Mouse (Mus musculus): ENCODE measurements around the gene Eef1a1. TPM values are rescaled to one million over a fixed set of nuclear protein-coding genes. Genes with fewer than 3 reads are reported as not detected.
A peak's percentile ranks its signal among the peaks of the same experiment; 100 is the strongest.
"Not testable (repeated sequence)": the region's sequence is repeated elsewhere in the genome, so short reads cannot be mapped to it uniquely, and the experiment has no call there.

Gene Eef1a1
- polyA plus RNA-seq, 1 experiment from 2014 or later: 4,240 TPM

DNA sequence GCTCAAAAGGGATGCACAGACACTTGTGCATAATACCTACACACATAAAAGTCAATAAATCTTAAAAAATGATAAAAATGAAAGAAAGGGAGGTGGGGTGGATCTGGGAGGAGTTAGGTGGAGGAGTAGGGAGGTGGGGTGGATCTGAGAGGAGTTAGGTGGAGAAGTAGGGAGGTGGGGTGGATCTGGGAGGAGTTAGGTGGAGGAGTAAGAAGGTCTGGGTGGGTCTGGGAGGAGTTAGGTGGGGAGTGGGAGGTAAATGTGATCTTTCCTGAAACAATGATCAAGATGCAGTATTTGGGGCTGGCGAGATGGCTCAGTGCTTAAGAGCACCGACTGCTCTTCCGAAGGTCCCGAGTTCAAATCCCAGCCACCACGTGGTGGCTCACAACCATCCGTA lies 16.3 kb upstream of the Eef1a1 start:
- 88% methylated on average over 6 of the region's 6 CpGs for WGBS
- ATAC-seq (ENCODE audit: insufficient read depth, low FRiP score, low read depth): no peak
- Histone ChIP-seq H3K4me2 (no peak overlapping the region), H3K4me1 (no peaks in the 10 kb centered on the region), H3K27ac (no peak overlapping the region), H3K36me3 (no peaks in the 10 kb centered on the region), H3K9ac (no peak overlapping the region), H3K9me3 (no peaks in the 10 kb centered on the region), H3K27me3 (replicated peaks) (no peaks in the 10 kb centered on the region), H3K4me3 (replicated peaks) (no peak overlapping the region)

DNA sequence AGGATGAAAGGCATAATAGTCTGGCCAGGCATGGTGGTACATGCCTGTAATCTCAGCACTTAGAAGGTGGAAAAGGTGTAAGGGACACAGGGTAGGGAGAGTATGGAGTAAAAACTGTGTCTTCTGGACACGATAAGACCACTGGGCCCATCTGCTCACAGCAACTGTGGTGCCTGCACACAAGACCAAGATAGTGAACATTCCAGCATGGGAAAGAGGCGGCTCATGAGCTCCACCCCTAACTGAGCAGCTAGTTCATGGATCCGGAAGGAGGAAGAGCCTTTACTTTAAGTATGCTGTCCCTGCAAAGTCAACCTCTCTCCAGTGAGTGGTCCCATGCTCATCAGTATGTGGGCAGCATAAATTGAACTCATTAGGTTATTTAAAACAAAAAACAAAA lies 15.7 kb upstream of the Eef1a1 start:
- H3K36me3 ChIP-seq: no peaks in the 10 kb centered on the region
- H3K4me2 ChIP-seq: no peak overlapping the region
- H3K27ac ChIP-seq: no peak overlapping the region

DNA sequence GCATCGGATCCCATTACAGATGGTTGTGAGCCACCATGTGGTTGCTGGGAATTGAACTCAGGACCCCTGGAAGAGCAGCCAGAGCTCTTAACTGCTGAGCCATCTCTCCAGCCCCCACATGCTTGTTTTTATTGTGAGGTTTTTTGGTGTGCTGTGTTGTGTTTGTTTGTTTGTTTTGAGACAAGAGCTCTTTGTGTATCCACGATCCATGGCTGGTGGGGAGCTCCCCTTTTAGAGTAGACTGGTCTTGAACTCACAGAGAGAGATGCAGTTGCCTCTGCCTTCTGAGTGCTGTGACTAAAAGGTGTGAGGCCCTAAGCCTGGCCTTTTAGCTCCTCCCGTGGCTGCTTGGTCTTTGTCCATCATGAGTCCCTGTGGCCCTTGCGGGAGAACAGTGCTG lies 15.2 kb upstream of the Eef1a1 start:
- no peaks in the 10 kb centered on the region for H3K4me1 ChIP-seq
- H3K27me3 ChIP-seq (replicated peaks): no peaks in the 10 kb centered on the region
- H3K36me3 ChIP-seq: no peaks in the 10 kb centered on the region
- H3K9ac ChIP-seq: no peak overlapping the region
- H3K9me3 ChIP-seq: no peaks in the 10 kb centered on the region
- ATAC-seq (ENCODE audit: insufficient read depth, low FRiP score, low read depth): no peak
- H3K4me3 ChIP-seq (replicated peaks): no peak overlapping the region
- no peak overlapping the region for H3K4me2 ChIP-seq
- 81% methylated on average over 4 of the region's 4 CpGs for WGBS
- H3K27ac ChIP-seq: no peak overlapping the region

More for the DNA sequence above, 15.7 kb upstream of the Eef1a1 start:
- Histone ChIP-seq H3K9me3 (no peaks in the 10 kb centered on the region), H3K9ac (no peak overlapping the region), H3K4me3 (replicated peaks) (no peak overlapping the region), H3K27me3 (replicated peaks) (no peaks in the 10 kb centered on the region), H3K4me1 (no peaks in the 10 kb centered on the region)
- WGBS: 73% methylated on average over 3 of the region's 3 CpGs
- ATAC-seq (ENCODE audit: insufficient read depth, low FRiP score, low read depth): no peak

DNA sequence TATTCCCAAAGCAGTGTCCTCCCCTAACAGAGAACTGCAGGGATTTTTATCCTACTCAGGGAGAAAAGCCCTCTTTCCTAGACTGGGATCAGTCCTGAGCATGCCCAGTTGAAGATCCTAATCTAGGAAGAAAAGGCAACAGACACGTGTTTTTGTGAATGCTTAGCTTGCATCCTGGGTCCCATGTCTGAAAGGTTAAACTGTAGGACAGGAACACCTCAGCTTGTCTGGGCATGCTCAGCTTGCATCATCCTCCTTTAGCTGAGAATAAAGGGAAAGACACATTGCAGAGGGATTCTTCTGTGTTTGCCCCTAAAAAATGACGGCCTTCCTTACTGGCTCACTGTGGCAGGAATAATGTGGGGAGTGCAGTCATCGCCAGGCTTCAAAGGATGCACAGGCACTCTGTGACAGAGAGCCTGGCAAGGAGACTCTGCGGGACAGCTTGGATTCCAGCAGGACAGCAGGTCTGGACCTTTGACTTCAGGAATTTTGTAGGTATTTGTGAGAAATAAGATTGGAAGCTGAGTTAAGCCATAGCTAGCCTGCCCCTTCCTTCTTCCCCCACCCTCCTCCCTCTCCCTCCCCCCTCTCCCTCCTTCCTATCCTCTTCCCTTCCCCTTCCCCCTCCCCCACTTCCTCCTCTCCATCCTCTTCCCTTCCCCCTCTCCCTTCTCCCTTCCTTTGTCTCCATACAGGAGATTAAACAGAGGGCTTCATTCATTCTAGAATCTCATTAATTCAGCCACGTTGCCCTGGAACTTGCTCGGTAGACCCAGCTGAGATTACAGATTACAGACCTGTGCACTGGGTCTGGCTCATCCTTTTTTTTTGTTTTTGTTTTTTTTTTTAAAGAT lies 14.5 kb upstream of the Eef1a1 start:
- H3K36me3 ChIP-seq: no peaks in the 10 kb centered on the region
- H3K9ac ChIP-seq: no peak overlapping the region
- peak overlapping the region; percentile 40; the same call in 1 of the 2 replicates for H3K27ac ChIP-seq
- H3K4me3 ChIP-seq (replicated peaks): no peak overlapping the region
- no peak for ATAC-seq (ENCODE audit: insufficient read depth, low FRiP score, low read depth)
- WGBS: 21% methylated on average over 6 of the region's 6 CpGs
- no peaks in the 10 kb centered on the region for H3K27me3 ChIP-seq (replicated peaks)
- 0 out of 2 replicates have a peak overlapping the region, but pooled peaks have one; percentile 3 for H3K4me2 ChIP-seq
- H3K9me3 ChIP-seq: no peaks in the 10 kb centered on the region
- no peaks in the 10 kb centered on the region for H3K4me1 ChIP-seq

DNA sequence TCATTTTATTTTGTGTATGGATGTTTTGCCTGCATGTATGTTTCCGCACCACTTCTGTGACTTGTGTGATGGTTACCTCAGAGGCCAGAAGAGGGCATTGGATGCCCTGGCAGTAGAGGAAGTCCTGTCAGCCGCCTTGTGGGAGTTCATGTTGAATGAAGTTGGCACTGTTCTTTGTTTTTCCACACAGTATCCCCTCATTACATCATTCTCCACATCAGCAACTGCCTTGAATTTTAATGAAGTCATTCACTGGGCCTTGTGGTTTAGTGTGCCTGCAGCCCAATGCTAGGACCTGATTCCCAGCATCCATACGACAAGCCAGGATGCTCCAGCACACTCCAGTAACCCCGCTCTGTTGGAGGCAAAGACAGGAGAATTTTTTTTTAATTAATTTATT lies 12.3 kb upstream of the Eef1a1 start:
- H3K4me3 ChIP-seq (replicated peaks): no peak overlapping the region
- 82% methylated on average over 4 of the region's 4 CpGs for WGBS
- no peak overlapping the region for H3K4me2 ChIP-seq
- no peak overlapping the region for H3K27ac ChIP-seq
- H3K27me3 ChIP-seq (replicated peaks): no peaks in the 10 kb centered on the region
- H3K4me1 ChIP-seq: no peaks in the 10 kb centered on the region
- ATAC-seq (ENCODE audit: insufficient read depth, low FRiP score, low read depth): no peak
- H3K9ac ChIP-seq: no peak overlapping the region
- H3K9me3 ChIP-seq: no peaks in the 10 kb centered on the region
- no peaks in the 10 kb centered on the region for H3K36me3 ChIP-seq

DNA sequence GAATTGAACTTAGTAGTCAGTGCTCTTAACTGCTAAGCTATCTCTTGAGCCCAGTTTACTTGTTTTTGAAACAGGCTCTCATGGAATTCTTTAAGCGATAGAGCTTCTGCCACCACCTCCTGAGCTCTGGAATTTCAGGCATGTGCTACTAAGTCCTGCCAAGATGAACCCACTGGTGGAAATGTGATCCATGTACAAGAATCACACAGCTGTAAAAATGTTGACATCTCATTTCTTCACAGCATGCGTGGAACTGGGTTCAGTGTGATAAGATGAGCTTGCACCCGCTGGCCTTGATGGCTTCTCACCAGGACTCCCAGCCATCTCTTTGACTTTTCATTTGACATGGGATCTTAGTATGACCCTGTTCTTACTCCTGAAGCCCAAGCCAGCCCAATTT lies 11.4 kb upstream of the Eef1a1 start:
- WGBS: 69% methylated on average over 3 of the region's 3 CpGs
- Histone ChIP-seq H3K4me2 (no peak overlapping the region), H3K27ac (no peak overlapping the region)

DNA sequence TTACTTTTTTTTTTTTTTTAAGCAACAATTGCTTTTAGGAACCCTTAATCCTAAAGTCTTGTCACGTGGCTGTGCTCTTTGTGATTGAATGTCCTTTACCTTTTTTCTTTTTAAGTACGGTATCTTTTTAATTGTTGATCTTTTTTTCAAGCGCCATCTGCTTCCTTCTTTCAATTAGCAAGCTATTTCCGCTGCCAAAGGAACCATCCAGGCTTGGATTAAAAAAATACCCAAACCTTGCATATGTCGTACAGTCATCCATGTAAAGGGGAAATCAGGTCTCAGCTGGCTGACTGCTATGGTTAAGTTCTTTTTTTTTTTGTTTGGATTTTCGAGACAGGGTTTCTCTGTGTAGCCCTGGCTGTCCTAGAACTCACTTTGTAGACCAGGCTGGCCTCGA lies 4.2 kb upstream of the Eef1a1 start:
- no peak overlapping the region for H3K9ac ChIP-seq
- no peak overlapping the region for H3K27ac ChIP-seq
- H3K4me2 ChIP-seq: no peak overlapping the region
- H3K4me1 ChIP-seq: no peaks in the 10 kb centered on the region
- 86% methylated on average over 7 of the region's 7 CpGs for WGBS
- H3K4me3 ChIP-seq (replicated peaks): no peak overlapping the region
- no peaks in the 10 kb centered on the region for H3K27me3 ChIP-seq (replicated peaks)
- H3K36me3 ChIP-seq: no peaks in the 10 kb centered on the region
- no peaks in the 10 kb centered on the region for H3K9me3 ChIP-seq
- ATAC-seq (ENCODE audit: insufficient read depth, low FRiP score, low read depth): no peak

More for the DNA sequence above, 11.4 kb upstream of the Eef1a1 start:
- Histone ChIP-seq H3K9me3 (no peaks in the 10 kb centered on the region), H3K36me3 (no peaks in the 10 kb centered on the region), H3K4me1 (no peaks in the 10 kb centered on the region), H3K9ac (no peak overlapping the region), H3K27me3 (replicated peaks) (no peaks in the 10 kb centered on the region), H3K4me3 (replicated peaks) (no peak overlapping the region)
- no peak for ATAC-seq (ENCODE audit: insufficient read depth, low FRiP score, low read depth)

DNA sequence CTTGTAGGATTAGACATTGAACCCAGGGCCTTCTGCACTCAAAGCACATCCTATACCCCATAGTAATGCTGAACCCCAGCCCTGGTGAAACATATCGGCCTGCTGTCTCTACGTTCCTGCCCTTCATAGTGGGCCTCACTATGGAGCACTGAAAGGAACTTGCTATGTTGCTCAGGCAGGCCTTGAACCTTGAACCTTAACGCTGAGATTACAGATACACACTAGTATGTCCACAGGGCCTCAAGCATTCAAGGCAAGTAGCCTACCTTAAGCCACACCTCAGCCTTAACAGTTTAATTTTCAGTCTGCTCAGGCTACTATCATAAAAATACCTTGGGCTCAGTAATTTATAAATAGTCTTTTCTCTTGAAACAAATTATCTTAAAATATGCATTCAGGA lies 3.3 kb upstream of the Eef1a1 start:
- Histone ChIP-seq H3K4me2 (no peak overlapping the region), H3K9ac (no peak overlapping the region), H3K36me3 (no peaks in the 10 kb centered on the region), H3K9me3 (no peaks in the 10 kb centered on the region), H3K27ac (no peak overlapping the region), H3K27me3 (replicated peaks) (no peaks in the 10 kb centered on the region), H3K4me1 (no peaks in the 10 kb centered on the region), H3K4me3 (replicated peaks) (no peak overlapping the region)
- no peak; the same call in 1 of the 2 replicates for ATAC-seq (ENCODE audit: insufficient read depth, low FRiP score, low read depth)
- 87% methylated on average over 3 of the region's 3 CpGs for WGBS

DNA sequence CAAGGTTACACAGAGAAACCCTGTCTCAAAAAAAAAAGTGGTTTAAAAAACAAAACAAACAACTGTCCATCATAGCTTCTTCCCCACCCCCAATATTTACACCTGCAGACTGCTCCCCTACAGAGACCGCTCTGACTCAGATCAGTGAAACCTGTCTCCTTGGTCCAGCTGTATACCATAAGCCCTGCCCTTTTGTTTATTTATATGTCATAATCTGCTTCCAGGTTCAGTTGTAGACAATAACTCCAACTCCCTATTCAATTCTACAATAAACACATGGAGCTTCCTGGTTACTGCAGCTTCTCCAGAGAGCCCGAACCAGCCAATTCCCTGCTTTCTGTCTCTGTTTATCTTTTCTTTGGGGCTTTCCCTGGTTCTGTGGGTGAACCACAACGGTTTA lies 2.2 kb upstream of the Eef1a1 start:
- WGBS: 54% methylated on average over 3 of the region's 3 CpGs
- Histone ChIP-seq H3K27ac (no peak overlapping the region), H3K36me3 (no peaks in the 10 kb centered on the region), H3K4me2 (no peak overlapping the region), H3K4me1 (no peaks in the 10 kb centered on the region), H3K9ac (no peak overlapping the region), H3K27me3 (replicated peaks) (no peaks in the 10 kb centered on the region), H3K9me3 (no peaks in the 10 kb centered on the region), H3K4me3 (replicated peaks) (no peak overlapping the region)
- no peak for ATAC-seq (ENCODE audit: insufficient read depth, low FRiP score, low read depth)

DNA sequence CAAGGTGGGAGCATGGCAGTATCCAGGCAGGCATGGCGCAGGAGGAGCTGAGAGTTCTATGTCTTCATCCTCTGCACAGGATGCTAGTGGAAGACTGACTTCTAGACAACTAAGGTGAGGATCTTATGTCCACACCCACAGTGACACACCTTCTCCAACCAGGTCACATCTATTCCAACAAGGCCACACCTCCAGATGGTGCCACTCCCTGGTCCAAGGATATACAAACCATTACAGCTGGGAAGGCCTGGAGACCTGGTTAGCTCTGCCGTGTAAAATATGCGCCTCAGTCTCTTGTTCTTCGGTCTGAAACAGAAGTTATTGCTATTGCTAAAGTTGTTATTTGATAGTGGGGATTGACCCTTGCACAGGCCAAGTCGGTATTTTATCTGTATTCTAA lies 930 bp downstream of the Eef1a1 start:
- H3K9me3 ChIP-seq; H3K27ac ChIP-seq; H3K27me3 ChIP-seq (replicated peaks); ATAC-seq (ENCODE audit: insufficient read depth, low FRiP score, low read depth); H3K4me1 ChIP-seq; H3K36me3 ChIP-seq; H3K4me3 ChIP-seq (replicated peaks); H3K9ac ChIP-seq; H3K4me2 ChIP-seq: not testable (repeated sequence)
- 89% methylated on average over 5 of the region's 5 CpGs for WGBS

DNA sequence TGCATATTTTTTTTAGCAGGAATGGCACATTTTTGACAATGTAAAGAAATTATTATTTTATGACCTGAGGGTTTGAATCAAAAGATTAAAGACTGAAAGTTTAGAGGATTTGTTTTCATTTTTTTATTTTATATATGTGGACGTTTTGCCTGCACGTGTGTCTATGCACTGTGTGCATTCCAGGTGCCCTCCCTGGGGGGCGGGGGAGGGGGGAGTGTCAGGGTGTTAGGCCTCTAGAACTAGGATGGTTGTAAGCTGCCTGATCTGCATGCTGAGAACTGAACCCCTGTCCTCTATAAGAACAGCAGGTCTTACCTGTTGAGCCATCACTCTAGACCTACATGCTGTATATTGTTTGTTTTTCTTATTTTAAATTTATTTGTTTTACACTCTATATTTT lies 4.3 kb downstream of the Eef1a1 start:
- 73% methylated on average over 3 of the region's 3 CpGs for WGBS
- H3K4me1 ChIP-seq: 0 out of 2 replicates have a peak, but pooled peaks cover 3% of the 10 kb centered on the region
- no peak overlapping the region for H3K4me3 ChIP-seq (replicated peaks)
- H3K27me3 ChIP-seq (replicated peaks): no peaks in the 10 kb centered on the region
- H3K4me2 ChIP-seq: no peak overlapping the region
- no peak overlapping the region for H3K9ac ChIP-seq
- ATAC-seq (ENCODE audit: insufficient read depth, low FRiP score, low read depth): no peak
- no peak overlapping the region for H3K27ac ChIP-seq
- no peaks in the 10 kb centered on the region for H3K36me3 ChIP-seq
- H3K9me3 ChIP-seq: no peaks in the 10 kb centered on the region

DNA sequence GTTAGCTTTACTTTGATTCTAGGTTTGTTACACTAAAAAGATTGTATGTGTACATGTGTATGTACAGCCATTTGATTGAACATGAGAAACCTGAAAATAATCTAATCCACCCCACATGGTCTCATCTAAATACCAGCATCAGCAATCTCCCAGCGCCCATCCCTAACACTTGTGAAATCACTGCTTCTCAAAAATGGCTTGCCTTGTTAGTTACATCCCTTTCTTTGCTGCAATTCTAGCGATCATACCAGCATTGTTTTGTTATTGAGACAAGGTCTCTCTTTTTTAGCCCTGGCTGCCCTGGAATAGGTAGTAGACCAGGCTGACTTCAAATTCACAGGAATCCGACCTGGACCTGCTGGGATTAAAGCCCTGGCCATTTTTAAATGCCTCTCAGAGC lies 6.6 kb downstream of the Eef1a1 start:
- Histone ChIP-seq H3K9me3 (no peaks in the 10 kb centered on the region), H3K36me3 (peaks cover 14% of the 10 kb centered on the region), H3K4me2 (peak overlapping the region; percentile 60), H3K9ac (peak overlapping the region; percentile 66; the same call in 1 of the 2 replicates), H3K27ac (peak overlapping the region; percentile 98), H3K4me3 (replicated peaks) (peak overlapping the region; percentile 62), H3K27me3 (replicated peaks) (no peaks in the 10 kb centered on the region), H3K4me1 (peaks cover 3% of the 10 kb centered on the region; the same call in 1 of the 2 replicates)
- 10% methylated on average over 3 of the region's 3 CpGs for WGBS
- no peak for ATAC-seq (ENCODE audit: insufficient read depth, low FRiP score, low read depth)
